Mouse (Mus musculus): ENCODE data around the gene Krt15.

DNA sequence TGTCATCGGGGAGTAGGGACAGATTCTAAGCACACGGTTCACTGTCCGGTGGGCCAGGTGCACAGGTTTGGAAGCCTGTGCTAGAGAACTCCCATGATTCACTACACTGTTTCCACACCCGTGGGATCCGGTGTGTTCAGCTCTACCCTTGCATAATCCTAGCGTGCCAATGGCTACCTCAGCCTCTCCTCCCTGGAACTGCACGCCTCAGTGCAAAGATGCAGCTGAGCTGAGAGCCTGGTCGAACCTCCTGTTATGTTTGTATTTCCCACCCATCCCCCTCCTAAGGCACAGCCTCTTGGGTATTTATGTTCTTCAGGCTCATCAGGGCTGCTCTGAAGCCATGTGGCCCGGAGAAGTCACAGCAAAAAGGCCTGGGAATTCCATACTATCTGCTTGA, 37.9 kb downstream of the Krt15 start:
- TF ChIP-seq CTCF (IDR thresholded peaks at IDR 0.05; ENCODE audit: control insufficient read depth, insufficient read depth, low read length) (no peak), POLR2A (IDR thresholded peaks at IDR 0.05; ENCODE audit: borderline replicate concordance, control insufficient read depth, low read depth, low read length) (no peak)
